Mouse (Mus musculus): ENCODE measurements around the gene Galnt2. TPM values are rescaled to one million over a fixed set of nuclear protein-coding genes. Genes with fewer than 3 reads are reported as not detected.

Gene Galnt2
- total and polyA plus RNA-seq, 3 experiments: 18.6 to 27.3 (median 23.6) TPM

GRCm38 (mm10) chr8:124286461-124287124, 55.4 kb downstream of the Galnt2 start:
- Histone ChIP-seq H3K79me2 (replicated peaks; ENCODE audit: control insufficient read depth, extremely low read depth, insufficient read depth, poor library complexity, severe bottlenecking) (no peaks in the 10 kb centered on the region; the same call in 1 of the 2 replicates), H3K4me1 (ENCODE audit: control insufficient read depth in 1 of 2, insufficient read depth in 2 of 2) (peaks cover 48 to 79% of the 10 kb centered on the region in 2 experiments), H3K27me3 (replicated peaks) (no peaks in the 10 kb centered on the region), H3K36me3 (replicated peaks in 1 of 2; ENCODE audit: control insufficient read depth in 1 of 2, insufficient read depth in 1 of 2, low read length in 1 of 2) (peaks cover 2 to 33% of the 10 kb centered on the region in 2 experiments), H3K9me3 (replicated peaks; ENCODE audit: low read length) (no peaks in the 10 kb centered on the region), H3K9ac (ENCODE audit: insufficient read depth, low read depth) (no peak overlapping the region), H3K4me3 (replicated peaks in 1 of 3; ENCODE audit: low read depth in 2 of 3, low read length in 2 of 3, poor library complexity in 1 of 3) (peak overlapping the region in 1 of 3 experiments; percentile 17), H3K27ac (ENCODE audit: insufficient read depth, low read depth) (no peak overlapping the region), H3K4me2 (ENCODE audit: insufficient read depth, low read depth, poor library complexity, severe bottlenecking) (no peak overlapping the region)
- no peak for DNase-seq (ENCODE audit: extremely low read depth)
- TF ChIP-seq ZKSCAN1 (IDR thresholded peaks at IDR 0.05; ENCODE audit: borderline replicate concordance, low read depth, low read length) (no peak), ELF1 (IDR thresholded peaks at IDR 0.05; ENCODE audit: low read depth, low read length) (no peak), RCOR1 (conservative IDR thresholded peaks at IDR 0.05; ENCODE audit: low read depth, low read length) (no peak), ZMIZ1 (IDR thresholded peaks at IDR 0.05; ENCODE audit: low read depth, low read length) (no peak), POLR2AphosphoS2 (IDR thresholded peaks at IDR 0.05; ENCODE audit: low read depth, low read length) (no peak), ZC3H11A (IDR thresholded peaks at IDR 0.05; ENCODE audit: low read depth, low read length) (peak; percentile 6; the same call in 1 of the 2 replicates), NRF1 (IDR thresholded peaks at IDR 0.05; ENCODE audit: low read depth, low read length) (no peak), UBTF (IDR thresholded peaks at IDR 0.05; ENCODE audit: low read depth, low read length) (no peak), USF1 (IDR thresholded peaks at IDR 0.05; ENCODE audit: low read depth, low read length) (no peak), KAT2A (IDR thresholded peaks at IDR 0.05; ENCODE audit: insufficient replicate concordance, low read length) (no peak), JUN (IDR thresholded peaks at IDR 0.05; ENCODE audit: insufficient read depth, low read depth, low read length) (no peak), E2F4 (IDR thresholded peaks at IDR 0.05; ENCODE audit: insufficient replicate concordance, low read depth, low read length) (no peak), BHLHE40 (IDR thresholded peaks at IDR 0.05; ENCODE audit: low read depth, low read length) (no peak), TBP (conservative IDR thresholded peaks at IDR 0.05; ENCODE audit: low read depth, low read length) (no peak), MEF2A (IDR thresholded peaks at IDR 0.05; ENCODE audit: borderline replicate concordance, low read depth, low read length) (no peak), MYC (IDR thresholded peaks at IDR 0.05; ENCODE audit: low read depth, low read length) (no peak), IRF4 (IDR thresholded peaks at IDR 0.05; ENCODE audit: low read depth, low read length) (no peak), MAX (IDR thresholded peaks at IDR 0.05; ENCODE audit: low read length) (no peak), ETS1 (conservative IDR thresholded peaks at IDR 0.05; ENCODE audit: low read depth, low read length) (no peak), TCF12 (IDR thresholded peaks at IDR 0.05; ENCODE audit: low read depth, low read length) (no peak), CHD1 (IDR thresholded peaks at IDR 0.05; ENCODE audit: low read depth, low read length) (no peak), GABPA (IDR thresholded peaks at IDR 0.05; ENCODE audit: insufficient replicate concordance, low read depth, low read length) (no peak), EP300 (IDR thresholded peaks at IDR 0.05; ENCODE audit: low read length) (no peak), POLR2A (IDR thresholded peaks at IDR 0.05; ENCODE audit: low read depth, low read length) (no peak), MAZ (IDR thresholded peaks at IDR 0.05; ENCODE audit: low read depth, low read length) (no peak), CTCF (conservative IDR thresholded peaks at IDR 0.05 in 1 of 2, IDR thresholded peaks at IDR 0.05 in 1 of 2; ENCODE audit: low read depth in 2 of 2, low read length in 2 of 2) (peak in 1 of 2 experiments; percentile 53; a peak in 2 of 4 replicates), ZNF384 (IDR thresholded peaks at IDR 0.05; ENCODE audit: low read depth, low read length) (no peak), RAD21 (IDR thresholded peaks at IDR 0.05; ENCODE audit: low read depth, low read length) (peak; percentile 62), MXI1 (IDR thresholded peaks at IDR 0.05; ENCODE audit: low read depth, low read length) (no peak), SMC3 (IDR thresholded peaks at IDR 0.05; ENCODE audit: low read depth, low read length) (peak; percentile 75), HCFC1 (IDR thresholded peaks at IDR 0.05; ENCODE audit: low read depth, low read length) (no peak)
- dilution Hi-C loops (cut with MboI; ENCODE audit: extremely low pct_ligation_motif_present, extremely low pct_unique_long_range_greater_than_20kb, low sequenced_read_pairs) (no loop called here), in situ Hi-C loops (cut with MboI; ENCODE audit: low pct_ligation_motif_present, low pct_unique_long_range_greater_than_20kb, low sequenced_read_pairs) (loop anchor here (10.0 kb wide), 1 partner anchor 202 kb away; no protein-coding TSS in a partner anchor)

All from CH12.LX (cell line).